9 mouse cellular contexts compared by ENCODE assay signal in genomic region chr1:172408996-172409395, GRCm38 (mm10). TPM values are rescaled to one million over a fixed set of nuclear protein-coding genes. Genes with fewer than 3 reads are reported as not detected.
DNase-seq lines count a peak whose midpoint lies in the region; ATAC-seq and TF ChIP-seq lines count a peak whose summit lies in the region.
"Had no signal": no experiment of that assay in that cellular context is flagged by ENCODE, and none has a peak within 500 bp of the region (broad histone marks: within the 10 kb centered on the region; RNA-seq: fewer than 3 reads in every experiment).

No protein-coding gene starts in this region.

- peak; percentile 32 for DNase-seq in layer of hippocampus, adult 11-12 months (ENCODE audit: low spot score)
- DNase-seq in layer of hippocampus, adult 9-11 months: no peak
- peak; percentile 64 for DNase-seq in CD4-positive, CD25-positive, alpha-beta regulatory T cell, adult 2 months (ENCODE audit: low read depth, low spot score)
- no peak for DNase-seq in G1E (ENCODE audit: low spot score)
- DNase-seq in forelimb bud, embryonic 11.5 days (ENCODE audit: low read depth, low spot score): peak; percentile 61
- no peak for DNase-seq in stomach, postnatal 0 days (ENCODE audit: low spot score)
- DNase-seq in layer of hippocampus, postnatal 10 days (ENCODE audit: low spot score in 2 of 2): no peak

- no peak overlapping the region for H3K27ac ChIP-seq in stomach, postnatal 0 days (replicated peaks)
- H3K27ac ChIP-seq: heart, embryonic 13.5 days; neural tube, embryonic 12.5 days had no signal

- WGBS in stomach, postnatal 0 days: 7% methylated on average over 6 of the region's 6 CpGs

- no peak for TF ChIP-seq EP300 in stomach, postnatal 0 days (optimal IDR thresholded peaks at IDR 0.05)

- peaks cover 2% of the 10 kb centered on the region; the same call in 1 of the 2 replicates for H3K4me1 ChIP-seq in G1E (ENCODE audit: insufficient read depth, low read depth, low read length)
- no peaks in the 10 kb centered on the region for H3K4me1 ChIP-seq in stomach, postnatal 0 days (replicated peaks; ENCODE audit: control insufficient read depth, insufficient read depth)
- H3K4me1 ChIP-seq: heart, embryonic 13.5 days had no signal

- H3K4me3 ChIP-seq in G1E (ENCODE audit: low read depth, low read length): no peak overlapping the region
- no peak overlapping the region for H3K4me3 ChIP-seq in stomach, postnatal 0 days (ENCODE audit: low read depth, low read length)
- H3K4me3 ChIP-seq: heart, embryonic 13.5 days; neural tube, embryonic 12.5 days had no signal

- H3K4me2 ChIP-seq in stomach, postnatal 0 days (replicated peaks; ENCODE audit: low read depth): no peak overlapping the region
- H3K4me2 ChIP-seq: heart, embryonic 13.5 days; neural tube, embryonic 12.5 days had no signal

- H3K27me3 ChIP-seq in G1E (ENCODE audit: insufficient read depth, low read length): peaks cover 5% of the 10 kb centered on the region
- no peaks in the 10 kb centered on the region for H3K27me3 ChIP-seq in stomach, postnatal 0 days (ENCODE audit: control insufficient read depth, insufficient read depth, low read length)
- H3K27me3 ChIP-seq: neural tube, embryonic 12.5 days had no signal

- H3K9me3 ChIP-seq in G1E (replicated peaks): no peaks in the 10 kb centered on the region
- no peaks in the 10 kb centered on the region for H3K9me3 ChIP-seq in stomach, postnatal 0 days (ENCODE audit: control insufficient read depth, low read length)
- H3K9me3 ChIP-seq: heart, embryonic 13.5 days; neural tube, embryonic 12.5 days had no signal

- H3K36me3 ChIP-seq in G1E (replicated peaks): no peaks in the 10 kb centered on the region
- no peaks in the 10 kb centered on the region for H3K36me3 ChIP-seq in stomach, postnatal 0 days (ENCODE audit: control insufficient read depth, insufficient read depth, low read length)
- H3K36me3 ChIP-seq: heart, embryonic 13.5 days; neural tube, embryonic 12.5 days had no signal

- H3K9ac ChIP-seq in stomach, postnatal 0 days (ENCODE audit: low read length): no peak overlapping the region
- H3K9ac ChIP-seq: heart, embryonic 13.5 days; neural tube, embryonic 12.5 days had no signal

- TF ChIP-seq CTCF in G1E (IDR thresholded peaks at IDR 0.05; ENCODE audit: low read depth, low read length): peak; percentile 83
- TF ChIP-seq CTCF in stomach, postnatal 0 days (IDR thresholded peaks at IDR 0.05; ENCODE audit: low read depth): peak; percentile 97

- no peak for ATAC-seq in G1E (ENCODE audit: extremely low read depth, insufficient number of reproducible peaks, low FRiP score, poor library complexity, severe bottlenecking)
- no peak for ATAC-seq in stomach, postnatal 0 days (ENCODE audit: low FRiP score, low TSS enrichment)

RNA-seq across cellular contexts. Expression of gene Pigm, which starts 32.6 kb away (rescaled TPM):
- total RNA-seq in G1E (2014; fragmentation: Nextera tagmentation): 28.3 and 29.5 TPM in 2 replicates
- 19.2 and 19.7 TPM in 2 replicates for total RNA-seq in G1E (2017)
- 10.6 and 12.8 TPM in 2 replicates for polyA plus RNA-seq in G1E (2012)
- polyA plus RNA-seq in stomach, postnatal 0 days (2015; fragmentation: Nextera tagmentation; extraction: Ambion mirVana): 3.6 and 3.8 TPM in 2 replicates
- 10 to 100 TPM; 10.2 to 10.8 TPM for total RNA-seq in layer of hippocampus, postnatal 10 days (2021)

Comparison
In these comparisons a context has a peak if more than half of its experiments do, and no peak if none do; other contexts are left out.
1. DNase-seq: peak in layer of hippocampus, adult 11-12 months (single experiment), CD4-positive, CD25-positive, alpha-beta regulatory T cell, adult 2 months (single experiment) and forelimb bud, embryonic 11.5 days (single experiment); none in layer of hippocampus, adult 9-11 months (single experiment), G1E (single experiment), stomach, postnatal 0 days (single experiment) and layer of hippocampus, postnatal 10 days (0 of 2).